Mouse (Mus musculus) CD4-positive helper T cell, adult 2 months (primary cell): Measurements from ENCODE around the gene Fam213a.

Source experiments
- DNase-seq: peaks from one replicate; pipeline ENCODE4 v3.0.0-alpha.2; 2012; ENCODE audit warnings: low read depth, missing footprints, low spot score

The Fam213a gene

DNA sequence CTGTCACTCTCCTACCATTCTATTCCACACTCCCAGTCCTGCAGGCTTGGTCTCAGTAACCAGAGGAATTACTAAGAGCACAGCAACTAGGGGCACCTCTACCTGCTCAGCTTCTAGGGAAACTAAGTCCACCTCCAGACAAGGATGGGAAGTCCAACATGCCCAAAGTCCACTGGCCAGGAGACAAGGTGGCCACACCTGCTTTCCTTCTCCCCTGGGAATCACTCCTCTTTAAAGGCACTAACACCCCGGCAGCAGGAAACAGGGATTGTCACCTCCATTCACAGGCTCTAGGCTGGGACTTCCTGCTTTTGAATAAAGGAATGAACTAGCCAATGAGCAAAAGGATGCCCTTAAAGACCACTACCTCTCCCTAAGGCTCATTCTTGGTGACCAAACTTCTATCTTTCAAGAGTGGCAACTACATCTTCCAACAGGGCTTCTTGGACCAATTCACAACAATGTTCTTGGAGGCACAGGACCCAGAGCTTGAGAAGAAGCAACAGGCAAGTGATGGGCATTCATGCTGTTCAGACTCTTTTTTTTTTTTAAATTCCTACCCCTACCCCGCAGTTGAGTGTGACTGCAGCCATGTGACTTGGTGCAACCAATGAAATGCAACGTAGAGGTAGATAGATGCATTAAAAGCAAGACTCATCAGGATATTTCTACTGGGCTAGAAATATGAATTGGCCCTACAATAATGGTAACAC is 49.9 kb downstream of the Fam213a start:
- DNase-seq: peak; percentile 42

DNA sequence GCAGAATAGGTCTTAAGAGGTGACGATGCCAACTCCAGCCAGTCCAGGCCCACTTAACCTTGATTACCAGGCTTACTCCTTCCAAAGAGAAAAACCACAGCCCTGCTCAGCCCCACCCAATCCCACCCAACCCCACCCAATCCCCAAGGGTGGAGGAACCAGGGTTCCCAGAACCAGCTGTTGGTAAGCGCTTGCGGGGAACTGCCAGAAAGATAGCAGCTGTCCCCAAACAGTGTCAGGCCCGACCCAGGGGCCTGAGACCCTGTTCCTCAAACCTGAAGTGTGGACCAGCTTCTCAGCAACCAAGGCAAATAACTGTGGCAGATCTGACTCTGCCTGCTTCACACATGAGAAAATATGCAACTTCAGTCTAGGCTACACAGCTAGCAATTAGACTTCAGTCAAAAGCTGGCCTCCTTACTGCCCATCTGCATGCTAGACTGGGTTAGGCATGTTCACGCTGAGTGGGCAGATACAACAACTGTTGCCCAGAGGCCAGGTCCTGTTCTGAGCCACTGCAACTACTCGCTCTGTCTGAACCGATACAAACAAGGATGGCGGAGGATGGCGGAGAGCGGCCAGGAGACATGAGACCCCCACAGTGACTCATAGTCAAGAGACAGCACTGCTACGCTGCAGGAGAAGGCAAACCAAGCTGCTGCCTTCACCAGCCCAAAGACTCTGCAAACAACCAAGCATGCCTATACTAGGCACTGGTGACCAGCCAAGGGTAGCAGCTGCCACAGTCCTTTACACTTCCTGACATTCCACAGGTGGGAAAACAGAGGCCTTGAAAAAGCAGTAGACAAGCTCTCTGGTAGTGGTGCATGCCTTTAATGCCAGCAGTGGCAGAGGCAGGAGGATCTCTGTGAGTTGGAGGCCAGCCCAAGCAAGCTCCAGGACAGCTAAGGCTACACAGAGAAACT is 51.0 kb downstream of the Fam213a start:
- DNase-seq: no peak

DNA sequence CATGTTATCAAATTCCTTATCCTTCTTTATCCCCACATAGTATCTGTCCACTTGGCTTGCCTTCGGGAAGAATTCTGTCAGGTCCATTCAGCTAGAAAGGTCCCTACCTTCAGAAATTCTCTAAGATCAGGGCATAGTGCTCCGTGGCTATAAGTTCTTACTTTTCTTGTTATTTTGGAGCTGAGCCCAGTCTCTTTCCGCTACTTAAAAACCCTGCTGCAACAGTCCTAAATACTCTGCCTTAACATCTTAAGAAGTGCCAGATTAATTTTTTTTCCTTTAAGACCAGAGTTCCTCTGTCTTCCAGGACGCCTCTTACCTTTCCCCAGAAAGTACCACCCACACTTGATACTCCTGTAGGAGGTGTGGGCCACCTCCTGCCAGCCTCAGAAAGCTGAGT is 53.4 kb downstream of the Fam213a start:
- no peak for DNase-seq

DNA sequence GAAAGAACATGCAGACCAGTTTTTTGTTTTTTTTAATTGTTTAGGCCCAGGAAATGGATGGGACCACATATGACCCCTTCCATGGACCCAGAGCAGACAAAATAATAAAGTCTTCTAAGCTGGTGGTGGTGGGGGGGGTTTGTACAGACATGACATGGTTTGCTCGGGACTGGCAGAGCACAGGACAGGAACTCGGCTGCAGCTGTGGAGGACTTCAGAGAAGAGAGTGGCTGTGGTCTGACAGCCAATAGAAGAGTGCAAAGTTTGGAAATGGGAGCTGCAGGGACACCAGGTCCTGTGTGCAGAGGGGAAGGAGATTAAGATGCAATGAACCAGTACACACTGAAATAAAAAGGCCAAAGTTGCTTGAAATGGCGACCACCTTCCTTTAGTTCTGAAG is 54.0 kb downstream of the Fam213a start:
- DNase-seq: no peak

DNA sequence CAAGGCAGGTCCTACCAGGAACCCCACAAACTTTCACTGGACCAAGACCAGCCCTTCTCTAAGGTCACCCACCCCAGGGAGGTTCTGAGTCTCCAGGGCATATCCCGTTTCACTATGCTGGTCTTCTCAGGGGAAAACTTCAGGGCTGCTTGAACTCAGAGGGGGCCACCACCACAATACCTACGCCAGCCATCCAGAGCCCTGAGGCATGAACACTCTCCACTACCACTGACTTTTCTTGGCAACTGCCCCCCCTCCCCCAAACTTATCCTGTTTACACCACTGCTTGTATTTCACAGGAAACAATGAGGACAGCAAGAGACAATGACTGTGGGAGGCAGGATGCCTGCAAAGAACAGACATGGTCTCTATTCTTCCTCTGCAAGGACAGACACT is 54.6 kb downstream of the Fam213a start:
- DNase-seq: peak; percentile 64

DNA sequence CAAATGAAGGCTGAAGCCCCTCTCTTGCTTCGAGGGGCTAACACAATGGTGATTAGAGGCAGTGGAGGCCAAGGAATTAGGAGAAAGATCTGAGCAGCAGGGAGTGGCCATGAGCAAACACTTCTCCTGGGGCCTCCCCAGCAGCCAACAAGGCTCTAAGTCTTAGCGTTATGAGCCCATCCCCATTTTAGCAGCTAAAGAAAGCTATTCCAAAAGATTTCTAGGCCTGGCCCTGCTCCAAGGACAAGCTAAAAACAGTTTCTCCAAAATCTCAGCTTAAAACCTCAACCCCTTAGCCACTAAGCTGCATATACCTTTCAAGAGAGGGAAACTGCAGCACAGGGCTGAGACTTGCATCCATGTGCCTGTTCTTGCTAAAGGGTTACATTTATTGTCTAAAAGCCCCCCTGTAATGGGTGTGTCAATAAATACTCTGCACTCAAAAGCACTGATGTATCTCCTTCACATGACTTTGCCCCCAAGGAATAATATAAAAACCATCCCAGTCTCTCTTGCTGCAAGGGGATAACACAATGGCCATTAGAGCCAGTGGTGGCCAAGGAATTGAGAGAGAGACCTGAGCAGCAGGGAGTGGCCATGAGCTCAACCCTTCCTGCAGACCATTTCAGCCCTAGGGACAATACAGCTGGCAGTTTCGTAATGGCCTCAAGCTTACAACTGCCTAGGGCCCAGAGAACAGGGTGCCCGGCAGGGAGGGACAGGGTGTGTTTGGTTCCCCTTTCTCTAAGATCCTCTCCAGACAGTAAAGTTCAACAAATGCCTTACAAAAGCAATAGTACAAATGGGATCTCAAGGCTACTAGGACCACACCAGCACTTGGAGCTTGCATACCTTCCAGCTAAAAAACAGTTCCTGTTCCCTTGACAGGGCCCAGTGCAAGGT is 55.3 kb downstream of the Fam213a start:
- DNase-seq: no peak

DNA sequence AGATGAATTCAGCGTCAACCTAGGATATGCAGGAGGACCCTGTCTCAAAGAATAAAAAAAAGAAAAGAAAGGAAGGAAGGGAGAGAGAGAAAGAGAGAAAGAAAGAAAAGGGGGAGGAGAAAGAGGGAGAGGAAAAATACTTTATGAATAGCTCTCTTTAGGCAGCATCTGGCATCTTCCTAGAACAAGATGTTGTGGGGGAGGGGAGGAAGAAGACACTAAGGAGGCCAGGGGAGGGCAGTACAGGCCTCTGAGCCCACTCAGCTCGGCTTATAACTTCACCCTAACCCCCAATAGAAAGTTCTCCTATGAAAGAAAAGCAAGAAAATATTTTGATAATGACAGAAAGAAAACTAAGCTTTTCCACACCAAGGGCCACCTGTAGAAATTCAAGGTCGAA is 56.0 kb downstream of the Fam213a start:
- no peak for DNase-seq

DNA sequence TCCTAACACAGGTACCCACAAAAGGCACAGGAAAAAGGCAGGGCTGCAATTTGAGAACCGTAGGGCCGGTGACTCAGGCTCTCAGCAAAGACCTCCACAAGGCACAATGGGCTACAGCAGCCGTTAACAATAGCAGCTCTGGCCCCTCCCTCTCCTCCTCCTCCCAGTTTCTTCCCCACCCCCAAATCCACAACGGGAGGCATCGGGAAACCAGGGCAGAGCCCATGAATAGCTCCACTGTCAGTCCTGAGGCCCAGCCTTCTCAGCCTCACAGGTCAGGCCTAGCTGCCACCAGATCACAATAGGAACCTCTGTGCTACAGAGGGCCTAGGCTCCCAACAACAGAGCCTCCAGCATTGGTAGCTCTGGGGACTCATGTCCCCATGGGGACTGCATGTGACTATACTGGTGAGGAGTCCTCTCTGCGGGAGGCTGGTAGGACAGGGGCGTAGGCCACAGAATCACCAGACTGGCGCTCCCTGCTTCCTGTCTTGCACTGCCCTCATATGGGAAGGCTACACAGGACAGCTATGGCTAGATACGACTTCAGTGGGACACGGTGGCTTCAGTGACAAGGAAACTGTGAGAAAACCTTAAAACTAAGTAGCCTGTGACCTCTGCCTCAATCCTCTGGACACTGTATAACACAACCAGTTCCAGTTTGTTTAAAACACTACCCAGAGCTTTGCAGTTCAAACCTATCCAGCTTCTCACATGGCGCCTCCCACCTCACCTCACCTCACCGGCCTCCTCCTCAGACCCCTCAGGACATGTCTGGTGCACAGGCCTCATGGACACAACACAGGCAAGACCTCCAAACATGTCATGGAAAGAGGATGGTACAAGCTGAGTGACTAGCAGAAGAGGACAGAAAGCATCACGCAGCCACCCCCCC is 57.1 kb downstream of the Fam213a start:
- DNase-seq: peak; percentile 62

DNA sequence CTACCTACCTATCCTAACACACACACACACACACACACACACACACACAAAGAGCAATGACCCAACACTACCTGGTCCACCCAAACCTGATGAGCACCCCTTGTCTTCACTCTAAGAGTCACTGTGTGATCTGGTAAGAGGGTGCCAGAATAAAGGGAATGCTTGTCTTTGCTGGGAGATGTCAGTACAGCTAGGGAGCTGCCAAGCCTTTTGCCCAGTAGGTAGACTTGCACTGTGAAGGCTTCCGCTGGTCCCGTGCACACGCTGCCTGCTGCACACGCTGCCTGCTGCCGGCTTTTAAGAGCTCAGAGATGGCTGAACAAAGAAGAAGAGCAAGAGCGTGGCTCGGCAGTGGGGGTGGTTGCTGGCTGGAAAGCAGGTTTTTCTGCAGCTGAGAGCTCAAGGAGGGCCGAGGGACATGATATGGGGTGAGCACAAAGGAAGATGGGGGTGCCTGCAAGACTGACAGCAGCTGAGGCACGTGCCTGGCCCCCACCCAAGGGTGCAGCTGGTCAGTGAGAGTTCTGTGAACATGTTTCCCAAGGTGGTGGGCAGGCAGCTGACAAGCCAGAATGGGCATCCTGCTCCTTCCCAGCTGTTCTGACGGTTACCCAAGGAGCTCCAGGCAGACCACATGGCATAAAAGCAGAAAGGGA is 57.9 kb downstream of the Fam213a start:
- peak; percentile 56 for DNase-seq

DNA sequence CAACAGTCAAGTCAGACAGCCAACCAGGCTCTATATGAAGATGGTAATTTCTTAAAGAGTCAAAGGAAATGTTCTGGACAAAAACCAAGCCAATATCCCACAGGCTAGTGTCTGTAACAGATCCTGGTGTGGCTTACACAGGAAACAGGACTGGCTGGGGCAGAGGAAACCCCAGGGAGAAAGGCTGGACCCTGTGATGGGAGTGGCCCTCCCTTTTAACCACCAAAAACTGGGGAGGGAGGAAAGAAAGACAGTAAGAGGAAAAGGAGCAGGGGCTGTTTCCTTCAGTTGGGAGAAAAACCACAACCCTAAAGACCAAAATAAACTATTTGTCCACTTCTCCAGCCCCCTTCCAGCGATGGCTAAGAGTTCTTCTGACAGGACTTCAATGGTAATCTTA is 58.4 kb downstream of the Fam213a start:
- no peak for DNase-seq

DNA sequence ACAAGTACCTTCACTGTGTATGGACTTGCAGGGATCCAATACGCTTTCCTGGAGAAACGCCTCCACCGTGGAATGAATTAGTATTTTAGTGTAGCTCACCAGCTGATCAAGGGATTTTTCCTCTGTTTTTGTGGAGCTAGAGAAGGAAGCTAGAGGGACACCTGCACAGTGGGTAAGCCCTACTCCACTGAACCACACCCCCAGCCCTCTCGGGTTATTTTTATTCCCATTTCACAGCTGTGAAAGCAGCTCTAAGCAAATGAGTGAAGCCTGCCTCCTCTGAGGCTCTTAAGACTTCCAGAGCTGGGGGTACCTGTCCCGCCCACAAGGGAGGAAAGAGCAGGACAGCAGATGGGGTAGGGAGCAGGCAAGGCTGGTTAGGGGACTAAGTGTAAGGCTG is 60.2 kb downstream of the Fam213a start:
- DNase-seq: no peak

DNA sequence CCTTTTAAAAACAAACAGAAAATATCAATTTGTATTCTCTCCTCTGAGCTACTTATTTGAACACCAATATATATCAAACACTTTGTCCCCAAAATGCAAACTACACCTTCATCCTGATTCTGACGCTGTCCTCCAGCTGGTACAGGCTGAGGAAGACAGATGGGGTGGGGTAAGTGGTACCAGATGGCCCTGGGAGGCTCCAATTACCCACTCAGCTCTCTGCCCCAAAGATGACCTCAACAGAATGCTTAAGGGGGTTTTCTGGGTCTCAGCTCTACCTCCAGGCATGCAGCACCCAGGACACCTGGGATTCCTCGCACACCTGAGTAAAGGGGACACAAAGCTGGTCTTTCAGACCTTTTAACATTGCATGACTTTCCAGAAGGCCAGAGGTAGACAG is 60.9 kb downstream of the Fam213a start:
- no peak for DNase-seq

DNA sequence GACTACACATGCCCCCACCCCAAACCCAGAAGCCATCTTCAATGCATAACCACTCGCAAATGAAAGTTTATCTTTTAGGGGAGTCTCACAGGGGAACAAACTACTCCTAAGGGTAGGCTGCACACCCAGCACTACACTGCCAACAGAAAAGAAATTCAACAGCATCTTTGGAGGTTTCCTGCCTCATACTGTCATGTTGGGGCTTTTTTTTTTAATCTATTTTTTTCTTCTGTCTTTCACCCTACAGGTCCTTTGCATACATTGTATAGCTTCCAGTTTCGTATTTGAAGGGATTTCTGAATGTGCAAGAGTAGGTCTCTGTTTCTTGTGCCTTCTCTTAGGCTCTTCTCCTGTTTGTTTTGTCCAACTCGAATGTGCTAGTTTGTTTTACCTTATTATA is 61.3 kb downstream of the Fam213a start:
- DNase-seq: peak; percentile 27

DNA sequence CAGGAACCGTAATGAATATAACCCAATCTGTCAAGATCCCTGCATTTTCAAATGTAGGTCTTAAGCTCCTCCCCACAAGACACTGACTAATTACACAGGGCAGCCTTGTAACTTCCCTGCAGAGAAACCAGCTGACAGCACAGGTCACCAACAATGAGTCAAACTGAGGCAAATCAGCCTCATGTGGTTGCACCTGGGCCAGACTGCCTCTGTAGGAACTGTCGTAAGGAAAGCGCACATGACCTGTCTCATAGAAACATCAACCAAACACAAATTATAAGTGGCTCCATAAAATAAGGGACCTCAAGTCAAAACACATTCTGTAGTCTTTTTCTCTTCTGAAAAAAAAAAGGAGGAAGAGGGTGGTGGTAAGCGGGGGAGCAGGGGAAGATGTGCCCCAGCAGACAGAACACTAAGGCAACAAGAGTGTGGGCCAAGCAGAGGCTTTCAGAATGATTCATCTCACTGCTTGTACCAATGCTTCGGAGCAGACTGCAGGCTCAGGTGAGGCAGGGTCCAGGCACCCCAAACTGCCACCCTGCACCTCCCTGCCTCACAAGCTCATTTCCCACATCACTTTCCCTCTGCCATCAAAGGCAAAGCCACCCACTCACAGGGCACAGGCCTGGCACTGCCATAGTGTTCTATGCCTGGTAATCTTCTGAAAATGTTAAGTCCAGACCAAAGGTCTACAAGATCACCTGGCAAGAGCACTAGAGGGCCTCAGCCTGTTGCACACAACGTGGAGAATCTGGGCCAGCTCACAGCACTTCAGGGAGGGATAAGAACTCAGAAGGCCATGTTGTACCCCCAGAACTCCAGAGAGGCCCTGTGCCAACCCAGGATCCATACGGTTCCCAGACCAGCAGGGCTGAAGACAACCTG is 63.6 kb downstream of the Fam213a start:
- peak; percentile 77 for DNase-seq

DNA sequence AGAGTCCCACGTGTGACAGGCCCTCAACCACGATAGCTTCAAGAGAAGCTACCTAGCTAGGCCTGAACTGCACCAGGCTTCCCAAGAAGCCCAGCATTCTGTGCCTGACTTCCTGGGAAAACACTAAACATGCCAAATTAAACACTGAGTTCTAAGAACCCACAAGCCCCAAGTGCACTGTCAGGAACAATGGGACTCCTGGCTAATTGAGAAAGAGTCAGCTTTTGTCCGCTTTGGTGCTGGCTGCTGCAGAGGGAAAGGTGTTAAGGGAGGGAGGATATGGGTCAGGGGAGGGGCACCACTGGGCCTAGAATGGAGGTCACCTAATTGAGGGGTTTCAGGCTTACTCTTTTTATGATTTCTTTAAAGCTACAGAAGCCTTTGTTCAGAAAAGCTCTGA is 64.5 kb downstream of the Fam213a start:
- no peak for DNase-seq

DNA sequence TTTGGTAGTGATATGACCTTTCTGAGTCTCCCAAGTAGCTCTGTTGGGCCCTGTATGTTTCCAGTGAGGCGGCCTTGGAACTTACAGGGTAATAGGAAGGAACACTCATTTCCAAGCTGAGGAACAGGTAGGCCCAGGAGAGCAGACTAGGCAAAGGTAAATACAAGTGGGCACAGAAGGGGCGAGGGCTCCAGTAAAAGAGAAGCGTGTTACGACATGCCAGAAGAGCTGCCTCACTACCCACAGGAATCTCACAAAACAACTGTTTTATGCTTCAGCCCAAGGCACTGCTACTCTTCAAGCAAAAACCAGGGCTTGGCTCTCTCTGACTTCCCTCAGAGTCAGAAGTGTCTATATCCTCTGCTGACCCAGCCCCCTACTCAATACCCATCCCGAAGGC is 65.1 kb downstream of the Fam213a start:
- no peak for DNase-seq

DNA sequence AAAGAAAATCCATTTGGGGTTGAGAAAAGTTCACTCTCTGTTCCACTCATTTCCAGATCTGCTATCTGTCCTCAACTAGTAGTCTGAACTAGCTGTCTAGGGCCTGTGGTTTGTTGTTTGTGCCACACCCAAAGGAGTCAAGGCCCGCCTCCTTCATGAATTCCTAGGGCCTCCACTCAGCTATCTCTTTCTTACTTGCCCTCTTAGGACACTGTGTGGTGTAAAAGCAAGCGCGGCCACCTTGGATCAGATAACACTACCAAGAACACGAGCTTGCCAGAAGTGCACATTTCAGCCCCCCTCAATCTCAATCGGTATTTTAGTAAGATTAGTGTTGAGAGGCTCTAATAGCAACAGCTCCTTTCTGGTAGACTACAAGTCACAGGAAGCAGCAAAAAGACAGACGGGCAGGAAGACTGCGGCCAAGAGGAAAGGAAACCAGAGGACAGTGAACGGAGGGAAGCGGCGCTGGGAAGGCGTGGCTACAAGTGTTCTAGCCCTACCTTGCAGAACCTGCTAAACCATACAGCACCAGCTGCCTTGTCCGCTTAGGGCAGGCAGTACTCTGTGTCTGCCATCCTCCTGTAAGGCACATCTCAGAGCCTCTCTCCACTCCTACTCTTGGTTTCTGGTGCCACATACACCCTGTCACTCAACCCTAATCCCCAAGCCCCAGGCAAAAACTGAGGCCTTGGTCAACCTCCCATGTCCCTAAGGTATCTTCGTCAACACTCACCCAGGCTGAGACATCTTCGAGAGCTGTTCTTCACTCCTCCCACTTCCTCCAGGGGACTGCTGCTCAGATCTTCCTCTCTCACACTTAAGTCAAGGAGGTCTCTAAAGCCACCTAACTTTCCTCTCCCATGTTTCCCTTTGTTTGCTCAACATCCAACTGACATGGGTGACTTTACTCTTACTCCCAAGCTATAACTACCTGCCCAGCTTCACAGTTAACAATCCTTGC is 65.9 kb downstream of the Fam213a start:
- peak; percentile 88 for DNase-seq

DNA sequence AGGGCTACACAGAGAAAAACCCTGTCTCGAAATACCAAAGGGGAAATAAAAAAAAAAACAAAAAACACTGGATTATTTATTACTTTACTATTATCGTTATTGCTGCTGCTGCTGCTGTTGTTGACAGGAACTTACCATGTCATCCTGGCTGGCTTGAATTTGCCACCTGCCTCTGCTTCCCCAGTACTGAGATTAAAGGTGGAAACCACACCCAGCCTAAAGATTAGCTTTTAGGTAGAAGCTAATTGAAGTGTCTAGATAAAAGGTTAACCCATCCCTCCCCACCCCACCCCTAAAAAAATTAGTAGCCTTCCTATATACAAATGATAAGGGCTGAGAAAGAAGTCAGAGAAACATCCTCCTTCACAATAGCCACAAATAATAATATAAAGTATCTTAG is 69.8 kb downstream of the Fam213a start:
- DNase-seq: peak; percentile 59
